Mouse (Mus musculus): ENCODE measurements at regions not wholly inside any gene's neighbourhood (a gene's known extent, or its start where the extent isn't known, plus 50 kb on each side); places are given as distances from the start of the nearest gene placed in this dataset.

DNA sequence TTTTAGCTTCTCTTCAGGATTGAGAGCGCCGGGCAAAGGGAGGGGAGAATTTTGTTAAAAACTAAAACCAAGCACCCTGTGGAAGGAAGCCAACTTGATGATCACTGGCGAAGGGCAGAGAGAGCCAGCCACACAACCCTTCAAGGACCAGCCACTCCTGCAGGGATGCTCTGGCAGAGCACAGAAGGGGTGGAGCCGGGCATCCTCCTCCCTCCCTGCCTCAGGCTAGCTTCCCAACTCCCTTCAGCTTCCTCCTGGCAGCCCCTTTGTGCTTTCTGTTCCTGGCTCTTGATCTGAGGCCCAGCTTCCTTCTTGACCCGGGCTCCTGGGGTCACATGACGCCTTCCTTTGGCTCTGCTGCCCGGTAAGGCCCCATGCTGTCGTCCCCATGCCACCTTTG, 591.8 kb upstream of the Gm10131 start:
- peaks cover 0 to 5% of the 10 kb centered on the region in 2 experiments; a peak in 1 of 4 replicates for H3K4me1 ChIP-seq (ENCODE audit: control insufficient read depth in 2 of 2, insufficient read depth in 2 of 2, low read length in 2 of 2, poor library complexity in 1 of 2)
- no peaks in the 10 kb centered on the region for H3K9me3 ChIP-seq (ENCODE audit: control insufficient read depth, insufficient read depth, low read depth, low read length)
- TF ChIP-seq HCFC1 (IDR thresholded peaks at IDR 0.05; ENCODE audit: borderline replicate concordance, insufficient read depth, low read length), result no peak
- no peak for TF ChIP-seq CHD2 (IDR thresholded peaks at IDR 0.05; ENCODE audit: low read depth, low read length)
- TF ChIP-seq ZNF384 (IDR thresholded peaks at IDR 0.05; ENCODE audit: low read depth, low read length), result no peak
- no peak for TF ChIP-seq ZC3H11A (IDR thresholded peaks at IDR 0.05; ENCODE audit: borderline replicate concordance, low read depth, low read length)
- no peak for TF ChIP-seq MAFK (IDR thresholded peaks at IDR 0.05; ENCODE audit: insufficient read depth, low read depth, low read length)
- in situ Hi-C loops (cut with MboI; ENCODE audit: low sequenced_read_pairs in 2 of 2, unreplicated experiment in 2 of 2), result no loop called here
- H3K9ac ChIP-seq (ENCODE audit: insufficient read depth, low read depth, low read length, poor library complexity, severe bottlenecking), result no peak overlapping the region
- no peak overlapping the region for H3K27ac ChIP-seq (ENCODE audit: insufficient read depth, low read depth, low read length, poor library complexity, severe bottlenecking)
- DNase-seq (ENCODE audit: low read depth, low spot score), result no peak
- H3K36me3 ChIP-seq (ENCODE audit: control insufficient read depth, insufficient read depth, low read length, poor library complexity, severe bottlenecking), result no peaks in the 10 kb centered on the region
- H3K4me3 ChIP-seq (ENCODE audit: insufficient read depth in 1 of 2, low read depth in 1 of 2, low read length in 2 of 2, poor library complexity in 1 of 2, severe bottlenecking in 1 of 2), result no peak overlapping the region

DNA sequence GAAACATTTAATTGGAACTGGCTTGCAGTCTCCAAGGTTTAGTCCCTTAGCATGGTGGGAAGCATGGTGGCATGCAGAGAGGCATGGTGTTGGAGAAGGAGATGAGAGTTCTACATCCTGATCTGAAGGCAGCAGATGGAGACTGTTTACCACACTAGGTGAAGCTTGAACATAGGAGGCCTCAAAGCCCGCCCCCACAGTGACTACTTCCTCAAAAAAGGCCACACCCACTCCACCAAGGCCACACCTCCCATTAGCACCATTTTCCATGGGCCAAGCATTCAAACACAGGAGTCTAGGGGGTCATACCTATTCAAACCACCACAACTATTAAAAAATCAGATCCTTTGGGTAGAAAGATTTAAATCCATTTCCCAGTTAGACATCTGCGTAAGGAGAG, 591.3 kb upstream of the Gm10131 start:
- Histone ChIP-seq H3K9ac (ENCODE audit: insufficient read depth, low read depth, low read length, poor library complexity, severe bottlenecking) (no peak overlapping the region), H3K4me3 (ENCODE audit: insufficient read depth in 1 of 2, low read depth in 1 of 2, low read length in 2 of 2, poor library complexity in 1 of 2, severe bottlenecking in 1 of 2) (no peak overlapping the region), H3K36me3 (ENCODE audit: control insufficient read depth, insufficient read depth, low read length, poor library complexity, severe bottlenecking) (no peaks in the 10 kb centered on the region), H3K4me1 (ENCODE audit: control insufficient read depth in 2 of 2, insufficient read depth in 2 of 2, low read length in 2 of 2, poor library complexity in 1 of 2) (peaks cover 0 to 5% of the 10 kb centered on the region in 2 experiments; a peak in 1 of 4 replicates), H3K9me3 (ENCODE audit: control insufficient read depth, insufficient read depth, low read depth, low read length) (no peaks in the 10 kb centered on the region), H3K27ac (ENCODE audit: insufficient read depth, low read depth, low read length, poor library complexity, severe bottlenecking) (no peak overlapping the region)
- DNase-seq (ENCODE audit: low read depth, low spot score), result no peak
- in situ Hi-C loops (cut with MboI; ENCODE audit: low sequenced_read_pairs in 2 of 2, unreplicated experiment in 2 of 2), result no loop called here
- TF ChIP-seq ZNF384 (IDR thresholded peaks at IDR 0.05; ENCODE audit: low read depth, low read length) (no peak), ZC3H11A (IDR thresholded peaks at IDR 0.05; ENCODE audit: borderline replicate concordance, low read depth, low read length) (no peak), HCFC1 (IDR thresholded peaks at IDR 0.05; ENCODE audit: borderline replicate concordance, insufficient read depth, low read length) (no peak), CHD2 (IDR thresholded peaks at IDR 0.05; ENCODE audit: low read depth, low read length) (no peak), MAFK (IDR thresholded peaks at IDR 0.05; ENCODE audit: insufficient read depth, low read depth, low read length) (no peak)

DNA sequence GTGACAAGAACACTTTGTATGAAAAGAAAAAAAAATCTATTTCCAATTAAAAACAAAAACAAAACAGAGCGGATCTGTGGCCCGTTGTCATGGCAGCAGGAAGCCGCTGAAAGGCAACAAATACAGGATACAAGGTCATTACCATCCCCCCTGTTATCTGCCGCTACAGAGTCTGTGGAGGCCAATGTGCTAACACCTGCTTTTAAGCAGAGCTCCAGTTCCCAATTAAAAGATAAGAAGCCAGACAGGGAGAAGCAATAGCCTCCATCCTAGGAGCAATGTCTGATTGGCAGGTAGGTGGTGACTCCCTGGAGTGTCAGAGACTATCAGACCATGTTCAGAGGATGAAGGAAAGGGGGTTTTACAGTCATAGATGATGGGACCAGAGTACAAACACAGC, 587.5 kb upstream of the Gm10131 start:
- no peak for DNase-seq (ENCODE audit: low read depth, low spot score)
- no peaks in the 10 kb centered on the region for H3K36me3 ChIP-seq (ENCODE audit: control insufficient read depth, insufficient read depth, low read length, poor library complexity, severe bottlenecking)
- in situ Hi-C loops (cut with MboI; ENCODE audit: low sequenced_read_pairs in 2 of 2, unreplicated experiment in 2 of 2), result no loop called here
- H3K4me1 ChIP-seq (ENCODE audit: control insufficient read depth in 2 of 2, insufficient read depth in 2 of 2, low read length in 2 of 2, poor library complexity in 1 of 2), result peaks cover 2 to 9% of the 10 kb centered on the region in 2 experiments; a peak in 1 of 4 replicates
- H3K27ac ChIP-seq (ENCODE audit: insufficient read depth, low read depth, low read length, poor library complexity, severe bottlenecking), result no peak overlapping the region
- no peak overlapping the region for H3K4me3 ChIP-seq (ENCODE audit: insufficient read depth in 1 of 2, low read depth in 1 of 2, low read length in 2 of 2, poor library complexity in 1 of 2, severe bottlenecking in 1 of 2)
- no peak for TF ChIP-seq CHD2 (IDR thresholded peaks at IDR 0.05; ENCODE audit: low read depth, low read length)
- no peak for TF ChIP-seq ZNF384 (IDR thresholded peaks at IDR 0.05; ENCODE audit: low read depth, low read length)
- TF ChIP-seq HCFC1 (IDR thresholded peaks at IDR 0.05; ENCODE audit: borderline replicate concordance, insufficient read depth, low read length), result no peak
- TF ChIP-seq MAFK (IDR thresholded peaks at IDR 0.05; ENCODE audit: insufficient read depth, low read depth, low read length), result no peak
- no peaks in the 10 kb centered on the region for H3K9me3 ChIP-seq (ENCODE audit: control insufficient read depth, insufficient read depth, low read depth, low read length)
- no peak overlapping the region for H3K9ac ChIP-seq (ENCODE audit: insufficient read depth, low read depth, low read length, poor library complexity, severe bottlenecking)

DNA sequence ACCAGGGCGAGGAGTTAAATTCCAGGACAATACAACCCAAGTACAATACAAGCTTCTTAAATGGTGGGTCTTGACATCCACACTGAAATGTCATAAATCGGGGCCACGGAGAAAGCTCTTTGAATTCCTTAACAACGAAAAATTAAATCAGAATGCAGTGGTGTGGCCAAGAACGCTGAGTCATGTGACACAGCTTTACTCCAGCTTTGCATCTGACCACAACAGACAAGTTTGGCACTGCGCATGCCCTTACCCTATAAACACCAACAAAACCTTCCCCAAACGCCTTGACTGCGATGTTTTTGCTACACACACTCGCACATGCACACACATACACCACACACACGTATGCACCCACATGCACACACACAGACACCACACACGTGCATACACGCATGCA, 584.8 kb upstream of the Gm10131 start:
- Histone ChIP-seq H3K27ac (ENCODE audit: insufficient read depth, low read depth, low read length, poor library complexity, severe bottlenecking) (no peak overlapping the region), H3K4me1 (ENCODE audit: control insufficient read depth in 2 of 2, insufficient read depth in 2 of 2, low read length in 2 of 2, poor library complexity in 1 of 2) (peaks cover 3 to 11% of the 10 kb centered on the region in 2 experiments; a peak in 1 of 4 replicates), H3K36me3 (ENCODE audit: control insufficient read depth, insufficient read depth, low read length, poor library complexity, severe bottlenecking) (no peaks in the 10 kb centered on the region), H3K9ac (ENCODE audit: insufficient read depth, low read depth, low read length, poor library complexity, severe bottlenecking) (no peak overlapping the region), H3K9me3 (ENCODE audit: control insufficient read depth, insufficient read depth, low read depth, low read length) (no peaks in the 10 kb centered on the region), H3K4me3 (ENCODE audit: insufficient read depth in 1 of 2, low read depth in 1 of 2, low read length in 2 of 2, poor library complexity in 1 of 2, severe bottlenecking in 1 of 2) (no peak overlapping the region)
- DNase-seq (ENCODE audit: low read depth, low spot score), result no peak
- in situ Hi-C loops (cut with MboI; ENCODE audit: low sequenced_read_pairs in 2 of 2, unreplicated experiment in 2 of 2), result no loop called here
- TF ChIP-seq CHD2 (IDR thresholded peaks at IDR 0.05; ENCODE audit: low read depth, low read length) (no peak), ZNF384 (IDR thresholded peaks at IDR 0.05; ENCODE audit: low read depth, low read length) (no peak), MAFK (IDR thresholded peaks at IDR 0.05; ENCODE audit: insufficient read depth, low read depth, low read length) (0 out of 2 replicates have a peak, but pooled peaks have one; percentile 16)

DNA sequence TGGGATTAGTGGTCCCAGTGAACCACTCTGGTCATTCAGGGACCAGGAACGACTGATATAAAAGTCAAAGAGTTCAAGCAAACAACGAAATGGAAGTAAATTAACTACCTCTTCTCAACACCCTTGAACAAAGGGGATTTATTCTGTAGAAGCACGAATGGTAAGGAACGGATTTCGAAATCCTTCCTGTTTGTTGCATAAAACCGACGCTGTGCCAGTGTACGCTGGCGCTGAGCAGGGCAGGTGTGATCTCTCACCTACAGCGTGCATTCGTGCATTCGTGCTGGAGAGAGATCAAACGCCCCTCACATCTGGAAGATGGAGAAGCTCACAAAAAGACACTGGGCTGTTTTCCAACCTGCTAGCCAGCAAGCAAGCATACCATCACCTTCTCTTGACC, 581.1 kb upstream of the Gm10131 start:
- no peak for DNase-seq (ENCODE audit: low read depth, low spot score)

More for the DNA sequence above, 581.1 kb upstream of the Gm10131 start:
- in situ Hi-C loops (cut with MboI; ENCODE audit: low sequenced_read_pairs in 2 of 2, unreplicated experiment in 2 of 2), result no loop called here
- no peak overlapping the region for H3K27ac ChIP-seq (ENCODE audit: insufficient read depth, low read depth, low read length, poor library complexity, severe bottlenecking)
- H3K4me1 ChIP-seq (ENCODE audit: control insufficient read depth in 2 of 2, insufficient read depth in 2 of 2, low read length in 2 of 2, poor library complexity in 1 of 2), result peaks cover 5 to 19% of the 10 kb centered on the region in 2 experiments; a peak in 2 of 4 replicates
- H3K9ac ChIP-seq (ENCODE audit: insufficient read depth, low read depth, low read length, poor library complexity, severe bottlenecking), result no peak overlapping the region
- H3K36me3 ChIP-seq (ENCODE audit: control insufficient read depth, insufficient read depth, low read length, poor library complexity, severe bottlenecking), result no peaks in the 10 kb centered on the region
- H3K9me3 ChIP-seq (ENCODE audit: control insufficient read depth, insufficient read depth, low read depth, low read length), result no peaks in the 10 kb centered on the region
- no peak for TF ChIP-seq ZC3H11A (IDR thresholded peaks at IDR 0.05; ENCODE audit: borderline replicate concordance, low read depth, low read length)
- TF ChIP-seq CHD2 (IDR thresholded peaks at IDR 0.05; ENCODE audit: low read depth, low read length), result no peak
- no peak for TF ChIP-seq MAFK (IDR thresholded peaks at IDR 0.05; ENCODE audit: insufficient read depth, low read depth, low read length)
- no peak for TF ChIP-seq HCFC1 (IDR thresholded peaks at IDR 0.05; ENCODE audit: borderline replicate concordance, insufficient read depth, low read length)
- TF ChIP-seq ZNF384 (IDR thresholded peaks at IDR 0.05; ENCODE audit: low read depth, low read length), result no peak
- H3K4me3 ChIP-seq (ENCODE audit: insufficient read depth in 1 of 2, low read depth in 1 of 2, low read length in 2 of 2, poor library complexity in 1 of 2, severe bottlenecking in 1 of 2), result no peak overlapping the region

Measured in ES-E14 (cell line).